Mouse (Mus musculus) liver, adult 2 months (tissue): ENCODE data around the gene Map4k5.

Experiments used
- CTCF ChIP-seq: fragments of 200-500 bp; IDR thresholded peaks from 2 replicates; pipeline ENCODE4 v1.5.1; 2011; ENCODE audit warnings: low read depth, low read length, control low read depth
- POLR2A ChIP-seq: fragments of 200-500 bp; IDR thresholded peaks from 2 replicates; pipeline ENCODE4 v1.6.1; 2011; ENCODE audit warnings: low read length, control low read depth; ENCODE audit not compliant: insufficient read depth; ENCODE audit errors: extremely low read depth

DNA sequence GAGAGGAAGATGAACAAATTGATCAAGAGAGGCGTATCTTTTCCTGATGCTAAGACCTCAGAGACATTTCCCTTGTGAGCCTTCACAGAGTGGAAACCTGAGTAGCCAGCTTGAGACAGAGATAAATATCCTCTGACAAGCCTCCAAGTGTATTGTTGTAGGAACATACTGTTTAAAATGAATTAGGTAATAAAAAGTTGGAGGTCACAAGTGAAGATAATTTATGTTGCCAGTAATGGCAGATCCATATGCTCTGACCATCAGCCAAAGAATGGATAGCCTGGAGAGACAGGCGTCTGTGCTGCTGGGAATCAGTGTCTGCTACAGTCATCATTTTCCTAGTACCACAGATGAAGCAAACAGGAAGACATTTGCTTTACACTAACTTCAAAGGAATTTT is 2.0 kb upstream of the Map4k5 start:
- TF ChIP-seq POLR2A, result no peak
- TF ChIP-seq CTCF, result no peak
